Mouse (Mus musculus) cerebellum, postnatal 25 days (tissue): Measurements from ENCODE around the gene Foxred2.

Experiments
- DNase-seq, 2 experiments: peaks; one replicate each; pipeline ENCODE4 v3.0.0; 2021; ENCODE audit warnings: mixed read lengths in 2 of 2

Gene Foxred2

GRCm38 (mm10) chr15:77945711-77946110, 10.8 kb downstream of the Foxred2 start:
- no peak for DNase-seq

GRCm38 (mm10) chr15:77941563-77941962, 15.0 kb downstream of the Foxred2 start:
- no peak for DNase-seq

- DNase-seq: no peak
Observed at GRCm38 (mm10) chr15:77938516-77938915, 18.0 kb downstream of the Foxred2 start.

- DNase-seq: peak; percentile 63 to 66
Observed at GRCm38 (mm10) chr15:77935673-77936375, 20.7 kb downstream of the Foxred2 start.

GRCm38 (mm10) chr15:77934968-77935367, 21.6 kb downstream of the Foxred2 start:
- DNase-seq: peak; percentile 42 to 50

GRCm38 (mm10) chr15:77934326-77934725, 22.2 kb downstream of the Foxred2 start:
- DNase-seq: peak in 1 of 2 experiments; percentile 48

GRCm38 (mm10) chr15:77933770-77934169, 22.8 kb downstream of the Foxred2 start:
- DNase-seq: peak; percentile 100

GRCm38 (mm10) chr15:77933222-77933621, 23.3 kb downstream of the Foxred2 start:
- no peak for DNase-seq

GRCm38 (mm10) chr15:77931689-77932016, 24.9 kb downstream of the Foxred2 start:
- no peak for DNase-seq

- no peak for DNase-seq
Observed at GRCm38 (mm10) chr15:77930986-77931688, 25.4 kb downstream of the Foxred2 start.

- DNase-seq: no peak
Observed at GRCm38 (mm10) chr15:77929804-77930203, 26.7 kb downstream of the Foxred2 start.

GRCm38 (mm10) chr15:77928673-77929331, 27.7 kb downstream of the Foxred2 start, which contains the start of gene Txn2:
Gene Txn2, minus strand, starts transcription at chr15:77929006.
- peak; percentile 95 for DNase-seq

- no peak for DNase-seq
Observed at GRCm38 (mm10) chr15:77928091-77928490, 28.4 kb downstream of the Foxred2 start.

- no peak for DNase-seq
Observed at GRCm38 (mm10) chr15:77926921-77927320, 29.6 kb downstream of the Foxred2 start.

- DNase-seq: no peak
Observed at GRCm38 (mm10) chr15:77925195-77925594, 31.3 kb downstream of the Foxred2 start.

GRCm38 (mm10) chr15:77923267-77924035, 33.1 kb downstream of the Foxred2 start:
- no peak for DNase-seq

- no peak for DNase-seq
Observed at GRCm38 (mm10) chr15:77922710-77923109, 33.8 kb downstream of the Foxred2 start.

GRCm38 (mm10) chr15:77921636-77922035, 34.9 kb downstream of the Foxred2 start:
- DNase-seq: no peak

GRCm38 (mm10) chr15:77920511-77921462, 35.7 kb downstream of the Foxred2 start:
- no peak for DNase-seq

- no peak for DNase-seq
Observed at GRCm38 (mm10) chr15:77919441-77919840, 37.1 kb downstream of the Foxred2 start.

GRCm38 (mm10) chr15:77916851-77917544, 39.5 kb downstream of the Foxred2 start:
- peak; percentile 93 to 95 for DNase-seq
